Mouse (Mus musculus) left cerebral cortex, adult 8-10 months (tissue): ENCODE results near the gene Ift20. TPM values are rescaled to one million over a fixed set of nuclear protein-coding genes. Genes with fewer than 3 reads are reported as not detected.
"Not testable (repeated sequence)": the region's sequence is repeated elsewhere in the genome, so short reads cannot be mapped to it uniquely, and the experiment has no call there.

Experiments used
- DNase-seq, 2 experiments: peaks; one replicate each; pipeline ENCODE4 v3.0.0; 2022; ENCODE audit warnings: low spot score in 2 of 2
- total RNA-seq, 4 experiments: library from RNA; stranded (reverse); gene quantifications; 2 replicates each; pipeline ENCODE4 v1.2.4; 2022

Gene Ift20
- total RNA-seq, 4 experiments from 2014 or later: 79.7 to 81.6 (median 80.9) TPM

DNA sequence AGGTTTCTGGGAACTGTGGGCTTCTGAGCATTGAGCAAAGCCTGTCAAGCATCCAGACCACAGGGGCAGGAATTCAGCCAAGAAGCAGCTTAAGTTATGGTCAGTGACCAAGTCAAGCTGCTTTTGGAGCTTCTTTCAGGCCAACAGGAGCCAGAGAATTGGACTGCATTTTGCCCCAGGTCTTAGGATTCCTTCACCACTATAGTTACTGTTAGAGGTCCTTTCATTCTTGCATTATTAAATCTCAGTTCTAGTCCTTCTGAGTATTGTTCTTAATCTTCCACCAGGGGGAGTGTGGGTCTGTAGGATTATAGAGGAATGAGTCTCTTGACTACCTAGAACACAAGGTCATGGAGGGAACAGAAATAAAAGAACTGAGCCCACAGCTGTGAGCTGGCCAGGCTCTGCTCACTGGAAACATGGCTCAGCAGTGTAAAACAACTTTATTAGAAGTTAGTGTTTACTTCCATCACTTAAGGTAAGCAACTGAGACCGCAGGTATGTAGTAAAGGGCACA, 13.6 kb upstream of the Ift20 start:
- no peak for DNase-seq

DNA sequence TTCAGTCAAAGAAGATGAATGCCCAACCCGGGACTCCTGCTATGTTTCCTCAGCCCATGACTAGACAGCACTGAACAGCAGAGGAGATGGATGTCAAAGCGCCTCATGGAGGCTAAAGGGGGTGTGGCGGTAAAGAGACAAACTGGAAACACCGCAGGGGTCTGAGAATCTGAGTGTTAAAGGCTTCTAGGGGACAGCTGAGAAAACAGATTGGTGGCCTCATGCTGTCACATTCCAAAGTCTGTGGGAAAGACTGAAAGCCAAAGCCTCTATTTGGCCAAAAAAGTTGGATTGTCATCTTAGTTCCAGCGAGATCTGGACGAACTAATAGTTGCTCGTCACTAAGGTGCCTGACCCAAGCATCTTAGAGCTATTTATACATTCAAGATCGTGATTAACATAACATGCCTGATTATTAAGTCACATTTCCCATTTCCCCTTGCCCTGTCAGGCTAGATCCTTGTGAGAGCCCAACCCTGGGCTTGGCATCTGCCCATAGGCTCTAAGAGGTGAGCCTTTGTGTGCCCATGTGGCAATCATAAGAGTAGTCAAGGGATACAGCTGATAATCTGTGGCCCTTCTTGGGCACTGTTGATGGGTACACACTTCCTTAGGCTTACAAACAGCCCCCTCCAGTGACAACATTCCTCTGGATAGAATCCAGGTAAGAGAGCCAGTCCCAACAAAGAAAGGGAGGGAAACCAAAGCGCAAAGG, 12.8 kb upstream of the Ift20 start:
- no peak for DNase-seq

DNA sequence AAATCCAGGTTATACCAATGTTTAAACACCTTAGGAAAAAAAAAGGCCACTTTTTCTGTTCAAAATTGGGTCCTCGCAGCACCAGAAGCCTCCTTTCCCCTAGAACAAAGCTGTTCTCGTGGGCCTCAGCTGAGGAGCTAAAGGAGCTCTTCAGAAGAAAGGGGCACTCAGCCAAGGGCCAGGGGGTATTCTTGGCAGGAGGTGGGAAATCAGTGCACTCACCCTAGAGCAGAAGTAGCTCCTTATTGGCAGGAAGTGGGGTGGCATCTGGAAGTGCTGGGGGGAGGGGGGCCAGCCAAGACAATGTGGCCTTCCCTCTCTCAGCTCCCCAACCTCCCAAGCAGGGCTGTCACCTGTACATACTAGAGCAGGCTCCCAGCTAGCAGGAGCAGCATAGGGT, 11.3 kb upstream of the Ift20 start:
- DNase-seq: no peak

DNA sequence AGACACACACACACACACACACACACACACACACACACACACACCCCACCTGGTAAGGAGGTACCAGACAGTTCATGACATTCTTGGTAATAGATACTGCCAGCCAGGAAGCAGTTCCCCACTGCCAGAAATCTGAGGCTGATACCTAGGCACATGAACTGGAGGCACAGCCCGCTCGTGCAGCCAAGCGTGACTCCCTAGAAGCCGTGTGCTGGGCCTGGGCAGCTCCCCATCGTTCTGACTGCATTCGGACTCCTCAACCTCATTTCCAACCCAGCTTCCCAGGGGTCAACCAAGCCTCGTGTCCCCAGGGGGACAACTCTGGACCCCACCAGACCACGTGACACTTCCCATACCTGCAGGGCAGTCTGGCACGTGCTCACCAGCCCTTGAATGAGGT, 7.4 kb upstream of the Ift20 start:
- no peak for DNase-seq

DNA sequence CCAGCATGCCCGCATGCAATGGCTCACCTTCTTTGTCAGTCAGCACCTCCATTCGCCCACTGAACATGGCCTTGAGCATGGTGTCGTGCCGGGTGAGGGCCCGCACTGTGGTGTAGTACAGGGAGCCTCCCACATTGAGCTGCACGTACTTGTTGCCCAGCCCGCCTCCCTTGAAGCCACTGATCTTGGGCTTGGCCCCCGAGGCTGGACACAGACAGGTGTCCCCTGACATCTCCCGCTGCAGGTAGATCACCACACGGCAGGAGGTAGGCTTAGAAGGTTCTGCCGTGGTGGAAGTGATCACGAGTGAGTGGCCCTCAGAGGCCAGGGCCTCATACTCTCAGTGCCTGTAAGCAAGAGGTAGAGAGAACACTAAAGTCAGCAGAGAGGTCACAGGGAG, 6.2 kb upstream of the Ift20 start:
- no peak for DNase-seq

DNA sequence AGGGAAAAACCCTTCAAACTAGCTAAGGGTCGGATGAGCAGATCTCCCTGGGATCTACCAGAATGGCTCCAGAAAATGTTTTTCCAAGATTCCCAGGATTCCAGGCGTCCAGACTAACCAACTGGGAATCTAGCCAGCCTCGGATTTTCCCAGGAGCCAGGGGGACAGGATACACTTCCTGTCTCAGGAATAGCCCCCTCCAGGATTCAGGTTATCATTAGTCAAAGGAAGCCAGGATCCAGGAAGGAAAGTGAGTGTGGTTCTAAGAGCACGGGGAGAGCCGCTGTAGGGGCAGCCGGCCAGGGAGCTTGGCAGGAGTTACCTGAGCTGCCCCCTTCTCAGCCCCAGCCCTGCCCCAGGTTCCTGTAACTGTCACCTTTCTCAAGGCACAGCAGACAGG, 5.1 kb upstream of the Ift20 start:
- DNase-seq: no peak

DNA sequence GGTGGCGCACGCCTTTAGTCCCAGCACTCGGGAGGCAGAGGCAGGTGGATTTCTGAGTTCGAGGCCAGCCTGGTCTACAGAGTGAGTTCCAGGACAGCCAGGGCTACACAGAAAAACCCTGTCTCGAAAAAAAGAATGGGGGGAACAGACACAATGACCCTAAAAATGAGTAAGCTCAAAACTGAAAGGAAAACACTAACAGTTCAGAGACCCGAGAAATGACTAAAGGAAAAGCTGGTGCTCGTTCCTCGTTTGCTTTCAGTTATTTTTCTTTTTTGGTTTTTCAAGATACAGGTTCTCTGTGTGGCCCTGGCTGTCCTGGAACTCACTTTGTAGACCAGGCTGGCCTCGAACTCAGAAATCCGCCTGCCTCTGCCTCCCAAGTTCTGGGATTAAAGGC, 4.6 kb upstream of the Ift20 start:
- DNase-seq: not testable (repeated sequence)

DNA sequence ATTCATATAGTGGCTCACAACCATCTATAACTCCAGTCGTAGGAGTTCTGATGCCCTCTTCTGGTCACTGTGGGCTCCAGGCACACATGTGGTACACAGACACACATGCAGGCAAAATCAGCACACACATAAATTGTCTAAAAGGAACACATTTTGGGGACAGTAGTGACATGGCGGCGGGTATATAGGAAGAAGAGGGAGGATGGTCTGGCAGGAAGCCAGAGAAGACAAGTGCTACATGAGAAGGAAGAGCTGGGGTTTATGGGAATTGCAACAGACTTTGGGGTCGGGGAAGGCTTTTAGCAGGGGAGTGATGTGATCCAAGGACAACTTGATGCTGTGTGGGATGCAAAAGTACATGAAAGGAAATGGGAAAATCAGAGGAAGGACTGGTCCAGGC, 1.6 kb upstream of the Ift20 start:
- no peak for DNase-seq

DNA sequence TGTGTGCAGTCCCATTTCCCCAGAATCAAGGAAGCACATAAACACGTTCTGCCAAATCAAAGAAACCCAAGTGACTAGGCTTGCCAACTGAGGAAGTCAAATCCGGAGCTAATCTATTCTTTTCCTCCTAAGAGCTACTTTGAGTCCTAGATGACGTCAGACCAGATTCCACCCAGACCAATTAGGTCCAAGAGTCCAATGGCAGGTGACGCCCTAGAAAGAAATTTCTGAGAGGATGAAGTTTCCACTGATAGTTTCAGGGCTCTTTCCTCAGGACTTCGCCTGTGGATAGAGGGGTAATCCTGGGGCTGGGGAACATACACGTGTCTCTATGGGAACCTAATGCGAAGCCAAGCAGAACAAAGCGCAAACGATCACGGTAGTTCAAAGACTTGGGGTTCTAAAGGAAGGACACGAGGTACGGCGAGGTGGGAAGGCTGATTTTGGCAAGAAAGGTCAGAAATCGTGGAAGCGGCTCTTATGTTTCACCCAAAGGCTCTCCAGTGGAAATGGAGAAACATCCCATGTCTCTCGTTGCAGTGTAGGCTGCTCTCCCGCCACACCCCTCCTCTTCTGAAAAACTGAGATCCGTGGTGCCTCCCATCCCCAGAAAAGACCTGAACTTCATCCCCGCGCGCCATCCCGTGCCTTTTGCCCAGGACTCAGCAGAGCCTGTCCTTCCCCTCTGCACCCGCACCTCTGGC, 633 bp upstream of the Ift20 start:
- DNase-seq: no peak

DNA sequence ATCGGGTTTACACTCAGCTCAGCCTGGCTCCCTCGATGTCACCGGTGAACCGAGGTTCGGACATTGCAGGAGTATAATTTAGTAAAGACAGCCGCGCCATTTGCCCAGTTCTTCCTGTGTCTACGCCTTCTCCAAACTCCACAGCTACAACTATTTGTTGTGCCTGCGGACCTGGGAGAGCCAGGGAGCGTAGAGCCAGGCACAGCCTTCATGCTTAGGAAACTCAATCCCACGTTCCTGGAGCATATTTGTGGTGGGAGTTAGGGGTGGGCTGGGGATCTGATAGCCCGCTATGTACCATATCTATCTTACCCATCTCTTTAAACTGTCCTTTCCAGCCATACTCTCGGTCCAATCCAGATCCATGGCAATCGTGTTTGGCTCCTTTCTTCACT, 526 bp downstream of the Ift20 start:
- no peak for DNase-seq

DNA sequence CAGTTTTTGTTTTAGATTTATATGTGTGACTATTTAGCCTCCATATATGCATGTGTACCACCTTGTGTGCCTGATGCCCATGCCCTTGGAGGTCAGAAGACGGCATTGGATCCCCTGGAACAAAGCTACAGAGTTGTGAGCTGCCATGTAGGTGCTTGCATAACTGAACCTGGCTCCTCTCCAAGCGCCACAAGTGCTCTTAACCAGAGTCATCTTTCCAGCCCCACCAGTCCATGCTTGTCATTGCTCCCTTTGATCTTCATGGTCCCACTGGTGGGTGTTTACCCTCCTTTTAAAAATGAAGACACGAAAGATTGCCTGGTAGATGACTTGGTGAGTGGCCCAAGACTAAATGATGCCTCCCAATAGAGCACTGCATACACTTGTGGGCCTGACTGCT, 4.2 kb downstream of the Ift20 start:
- DNase-seq: no peak

DNA sequence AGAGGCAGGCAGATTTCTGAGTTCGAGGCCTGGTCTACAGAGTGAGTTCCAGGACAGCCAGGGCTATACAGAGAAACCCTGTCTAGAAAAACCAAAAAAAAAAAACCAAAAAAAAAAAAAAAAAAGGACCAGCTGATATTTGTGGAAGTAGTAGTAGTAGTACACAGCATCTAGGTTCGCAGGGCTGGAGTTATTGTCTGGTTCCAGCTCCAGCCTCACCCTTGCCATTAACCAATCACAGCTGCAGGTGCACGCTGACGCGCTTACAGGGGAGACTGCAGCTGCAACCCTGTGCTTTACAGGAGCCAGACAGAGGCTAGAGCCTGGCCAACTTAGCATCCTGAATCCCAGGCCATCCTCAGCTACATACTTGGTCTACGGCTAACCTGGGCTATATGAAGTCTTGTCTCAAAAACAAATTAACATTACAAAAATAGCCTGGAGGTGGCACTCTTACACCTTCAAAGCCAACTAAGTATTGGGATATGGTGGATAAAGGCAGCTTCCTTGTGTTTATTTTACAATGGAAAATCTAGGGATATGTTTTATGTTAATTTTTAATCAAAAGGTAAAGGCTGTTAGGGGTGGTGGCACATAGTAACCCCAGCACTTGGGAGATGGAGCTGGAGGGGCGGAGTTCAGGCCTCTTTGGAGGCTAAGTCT, 8.4 kb downstream of the Ift20 start:
- DNase-seq: no peak

DNA sequence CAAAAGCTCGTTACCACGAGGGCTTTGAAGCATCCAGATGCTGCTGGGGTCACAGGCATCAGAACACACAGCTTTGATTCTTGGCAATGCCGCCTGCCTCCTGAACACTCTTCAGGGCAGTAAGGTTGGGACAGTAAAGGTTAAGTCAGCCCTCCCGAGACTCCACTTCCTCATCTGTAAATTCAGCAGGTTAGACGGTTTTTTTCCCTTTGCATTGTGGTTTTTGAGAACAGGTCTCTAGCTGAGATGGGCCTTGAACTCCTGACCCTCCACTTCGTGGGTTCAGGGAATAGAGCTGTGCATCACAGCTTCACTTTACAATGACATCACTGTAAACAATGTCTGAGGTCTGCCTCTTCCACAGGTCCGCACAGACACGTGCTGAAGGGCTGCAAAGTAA, 9.0 kb downstream of the Ift20 start:
- no peak for DNase-seq

DNA sequence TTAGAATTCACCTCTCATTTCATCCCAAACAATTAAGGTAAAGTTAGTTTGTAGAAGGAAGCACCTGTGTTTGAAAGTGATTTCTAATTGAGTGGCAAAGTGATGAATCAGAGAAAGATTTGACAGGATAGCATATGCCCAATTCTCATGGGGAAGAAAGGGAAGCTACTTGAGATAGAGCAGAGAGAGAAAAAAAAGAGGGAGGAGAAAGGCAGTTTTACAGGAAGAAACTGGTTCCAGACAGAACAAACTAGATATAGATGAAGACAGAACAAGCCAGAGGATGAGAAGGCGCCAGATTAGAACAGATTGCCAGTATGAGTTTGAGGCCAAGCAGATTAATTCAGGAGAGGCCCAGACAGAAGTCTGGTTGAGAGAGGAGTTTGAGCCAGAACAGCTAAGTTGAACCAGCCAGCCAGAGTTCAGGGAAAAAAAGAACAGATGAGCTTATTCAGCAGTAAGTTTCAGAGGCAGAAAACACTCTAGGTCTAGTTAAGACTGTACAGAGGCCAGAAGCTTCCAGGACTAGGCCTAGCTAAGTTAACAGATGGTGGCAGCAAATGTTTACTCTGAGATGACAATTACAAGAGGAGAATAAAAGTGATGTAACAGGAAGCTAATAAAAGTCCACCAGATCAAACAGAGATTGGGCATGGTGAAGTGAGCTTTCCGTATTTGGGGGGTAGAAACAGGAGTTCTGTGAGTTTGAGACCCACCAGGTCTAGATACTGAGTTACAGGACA, 11.7 kb downstream of the Ift20 start:
- no peak for DNase-seq

DNA sequence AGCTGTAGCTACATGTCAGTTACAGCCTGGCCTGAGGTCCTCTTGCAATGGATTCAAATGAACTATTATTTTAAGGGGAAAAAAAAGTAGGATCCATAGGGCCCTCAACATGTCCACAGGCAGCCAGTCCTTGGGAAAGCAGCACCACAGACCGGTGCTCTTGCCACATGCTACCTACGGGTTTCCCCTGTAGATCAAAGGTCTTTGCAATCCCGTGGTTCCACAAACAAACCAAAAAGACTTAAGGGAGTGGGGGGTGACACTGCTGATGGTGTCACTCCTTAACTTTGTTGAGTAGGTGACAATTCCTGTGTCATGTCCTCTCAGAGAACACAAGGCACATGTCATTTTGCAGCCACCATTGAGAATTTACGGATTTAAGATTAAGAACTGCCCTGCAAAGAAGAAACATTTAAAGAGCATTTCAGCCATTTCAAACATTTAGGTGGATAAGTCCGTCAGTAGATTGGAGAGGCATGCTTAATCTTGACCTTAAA, 13.4 kb downstream of the Ift20 start:
- no peak for DNase-seq

DNA sequence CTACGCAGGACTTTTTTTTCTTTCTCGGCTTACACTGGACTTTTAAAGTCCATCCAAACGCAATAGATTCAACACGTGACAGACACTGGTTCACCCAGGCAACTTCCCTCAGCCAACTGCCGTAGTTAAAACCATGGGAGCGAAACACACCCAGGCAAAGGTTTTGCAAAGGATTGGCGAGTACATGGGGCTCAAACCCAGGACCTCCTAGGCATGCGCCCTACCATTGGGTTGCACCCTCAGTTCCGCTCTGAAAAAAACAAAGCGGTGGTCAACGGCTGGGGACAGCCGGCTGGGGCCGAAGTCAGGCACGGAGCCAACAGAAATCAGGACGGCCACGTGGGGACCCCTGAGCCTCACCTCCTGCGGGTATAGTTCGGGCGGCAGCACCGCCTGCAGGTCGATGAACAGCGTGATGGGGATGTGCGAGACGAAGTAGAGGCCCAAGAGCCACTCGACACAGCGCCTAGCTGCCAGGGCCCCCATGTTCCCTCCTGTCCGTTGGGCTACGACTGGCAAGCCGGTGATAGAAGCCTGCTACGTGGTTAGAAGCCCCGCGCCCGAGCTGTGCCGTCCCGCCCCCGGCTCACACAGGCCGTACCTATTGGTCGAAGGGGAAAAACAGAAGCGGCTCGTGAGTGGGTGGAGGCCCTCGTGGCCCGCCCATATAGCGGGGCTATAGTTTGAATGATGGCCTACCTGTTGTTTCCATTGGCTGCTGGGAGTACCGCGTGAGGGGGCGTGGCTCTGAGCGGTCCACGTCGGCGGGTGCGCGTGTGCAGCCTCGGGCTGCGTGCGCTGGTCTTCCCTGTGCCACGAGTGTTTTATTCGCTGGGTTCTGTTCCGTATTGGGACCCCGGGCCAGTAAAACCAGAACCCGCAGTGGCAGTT, 14.3 kb downstream of the Ift20 start, which contains the start of gene Tmem97:
Gene Tmem97 (minus strand): TSS at position 610 of the 891 bp plus-strand sequence.
- DNase-seq: peak; percentile 81 to 98

DNA sequence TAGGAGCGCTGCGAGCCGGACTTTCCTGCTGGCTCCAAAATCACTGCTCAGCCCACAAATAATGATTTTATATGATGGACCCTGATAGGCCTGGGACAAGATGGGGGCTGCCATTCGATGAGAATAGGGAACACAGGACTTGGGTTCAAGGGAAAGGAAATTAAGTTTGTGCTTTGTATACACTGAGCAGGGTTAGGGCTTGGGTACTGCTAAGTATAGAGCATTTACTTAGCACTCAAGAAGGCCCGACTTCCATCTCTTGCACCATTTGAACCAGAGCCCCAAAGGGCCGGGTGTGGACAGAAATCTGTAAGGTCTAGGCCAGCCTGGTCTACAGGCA, 14.9 kb downstream of the Ift20 start:
- no peak for DNase-seq

DNA sequence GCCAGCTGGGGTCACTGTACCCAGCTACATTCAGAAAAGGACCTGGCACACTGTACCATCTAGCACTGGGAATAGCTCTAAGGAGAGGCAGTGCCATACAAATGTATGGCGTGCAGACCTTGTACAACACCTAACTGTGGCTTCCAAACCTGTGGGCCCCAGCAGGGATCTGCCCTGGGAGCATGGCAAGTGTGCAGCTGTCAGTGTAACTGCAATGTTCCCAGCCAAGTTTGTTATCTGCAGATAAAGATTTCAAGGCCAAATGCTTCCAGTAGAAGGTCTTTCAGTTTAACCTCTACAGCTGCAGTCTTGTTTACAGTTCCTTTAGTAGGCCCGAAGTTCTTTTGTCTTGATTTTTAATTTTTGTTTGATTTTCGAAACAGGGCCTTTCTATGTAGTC, 19.5 kb downstream of the Ift20 start:
- DNase-seq: no peak

DNA sequence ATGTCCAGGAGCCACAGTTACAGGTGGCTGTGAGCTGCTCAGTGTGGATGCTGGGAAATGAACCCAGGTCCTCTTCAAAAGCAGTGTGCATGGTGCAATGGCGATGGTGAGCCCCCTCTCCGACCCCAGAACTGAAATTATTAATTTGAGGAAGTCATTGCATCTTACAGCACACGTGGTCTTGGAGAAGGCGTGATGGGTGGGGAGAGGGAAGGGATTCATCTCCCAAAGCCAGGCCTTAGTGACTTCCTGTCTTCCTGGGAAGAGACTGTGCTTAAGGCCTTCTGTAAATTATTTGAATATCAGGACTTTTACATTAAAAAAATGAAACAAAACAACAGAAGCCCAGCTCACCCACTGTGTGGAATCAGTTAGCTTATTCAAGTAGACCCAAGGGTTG, 19.9 kb downstream of the Ift20 start:
- no peak for DNase-seq

DNA sequence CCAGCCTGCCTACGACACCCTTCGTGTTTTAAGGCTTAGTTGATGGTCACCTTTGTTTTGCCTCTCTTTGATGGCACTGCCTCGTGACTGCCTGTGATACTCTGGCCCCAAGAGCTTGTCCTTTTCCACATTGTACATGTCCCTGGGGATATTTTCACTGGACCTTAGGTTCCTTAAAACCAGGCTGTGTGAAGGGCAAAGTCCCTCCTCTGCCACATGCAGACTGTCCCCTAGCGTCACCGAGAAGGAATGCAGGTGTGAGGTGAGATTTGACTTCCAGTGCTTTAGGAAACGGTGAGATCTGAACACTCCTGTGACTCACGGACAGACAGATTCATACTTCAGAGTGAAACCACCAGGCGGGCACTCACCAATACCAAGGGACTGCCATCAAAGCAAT, 21.1 kb downstream of the Ift20 start:
- DNase-seq: no peak

DNA sequence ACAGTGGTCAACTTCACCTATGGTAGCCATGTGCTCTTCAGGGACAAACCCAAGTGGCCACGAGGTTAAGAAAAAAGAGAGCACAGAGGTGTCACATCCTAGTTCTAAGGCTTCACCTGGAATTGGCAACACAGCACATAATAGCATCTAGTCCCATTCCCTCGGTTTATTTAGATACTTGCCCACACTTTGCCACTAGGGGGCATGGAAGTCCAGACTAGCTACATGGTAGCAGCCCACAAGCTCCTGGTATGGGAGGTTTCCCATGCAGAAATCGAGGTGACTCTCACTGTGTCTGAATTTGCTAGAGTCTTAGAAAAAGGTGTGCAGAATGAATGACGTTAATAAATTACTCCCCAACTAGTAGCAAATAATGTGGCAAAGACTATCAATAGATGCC, 24.3 kb downstream of the Ift20 start:
- DNase-seq: peak in 1 of 2 experiments; percentile 65
